Mouse (Mus musculus) 3134 (cell line): ENCODE measurements around the gene Ranbp3.

Experiments used
- DNase-seq: peaks from one replicate; pipeline ENCODE4 v3.0.0-alpha.2; 2011; ENCODE audit warnings: low spot score; ENCODE audit not compliant: insufficient read length; ENCODE audit errors: extremely low read depth

Gene Ranbp3

DNA sequence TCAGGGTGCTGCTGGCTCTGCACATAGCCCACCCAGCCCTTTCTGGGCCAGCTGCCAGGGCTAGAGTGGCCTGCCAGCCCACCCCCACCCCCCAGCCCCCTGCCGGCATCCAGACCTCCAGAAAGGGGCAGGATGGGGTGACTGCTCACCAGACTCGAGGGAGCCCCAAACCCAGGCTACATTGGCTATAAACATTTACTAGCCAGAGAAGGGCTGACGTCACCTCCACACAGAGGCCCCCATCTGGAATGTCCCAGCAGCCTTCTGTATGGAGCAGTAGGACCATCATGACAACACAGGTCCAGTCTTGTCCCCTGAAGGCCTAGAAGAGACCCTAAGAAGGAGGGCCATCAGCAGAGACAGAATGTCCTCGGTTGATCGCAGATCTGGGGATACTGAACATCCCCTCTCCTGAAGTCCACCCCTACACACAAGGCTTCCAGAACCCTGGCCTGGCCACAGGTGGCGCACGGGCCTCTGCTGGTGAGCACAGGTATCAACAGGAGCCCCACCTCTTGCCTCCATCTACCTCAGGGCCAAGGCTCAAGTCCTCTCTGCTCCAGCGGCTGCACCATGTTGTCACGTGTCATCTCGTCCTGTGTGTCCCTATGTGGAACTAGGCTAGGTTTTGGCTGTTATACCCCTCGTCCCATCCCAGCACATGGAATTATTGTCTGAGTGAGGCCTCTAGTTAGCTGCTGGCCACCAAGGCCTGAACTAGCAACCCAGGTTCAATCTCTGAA, 50.5 kb downstream of the Ranbp3 start:
- DNase-seq = no peak

DNA sequence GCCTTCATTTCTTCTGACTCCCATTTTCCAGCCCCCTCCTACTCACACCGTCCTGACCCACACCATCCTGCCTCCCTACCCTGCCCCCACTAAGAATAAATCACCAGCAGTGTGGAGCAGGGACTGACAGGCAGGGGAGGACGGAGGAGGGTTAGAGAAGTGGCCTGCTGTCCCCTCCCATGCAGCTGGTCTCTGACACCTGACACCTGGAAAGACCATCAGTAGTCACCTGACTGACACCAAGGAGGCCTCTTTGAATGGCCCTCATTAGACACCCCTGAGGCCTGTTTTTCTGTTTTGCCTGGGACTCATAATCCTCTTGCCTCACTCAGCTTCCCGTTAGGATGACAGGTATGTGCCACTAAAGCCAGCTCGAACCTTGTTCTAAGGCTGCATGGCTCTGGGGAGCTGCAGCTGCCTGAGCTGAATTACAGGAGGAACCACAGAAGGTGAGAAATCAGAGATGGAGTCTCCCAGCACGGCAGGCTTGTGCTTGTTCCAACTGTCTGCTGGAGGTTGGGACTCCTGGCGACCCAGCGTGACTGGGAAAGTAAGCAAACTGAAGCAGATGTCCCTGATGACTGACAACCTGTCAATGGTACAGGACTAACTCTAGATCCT, 54.0 kb downstream of the Ranbp3 start:
- no peak for DNase-seq

DNA sequence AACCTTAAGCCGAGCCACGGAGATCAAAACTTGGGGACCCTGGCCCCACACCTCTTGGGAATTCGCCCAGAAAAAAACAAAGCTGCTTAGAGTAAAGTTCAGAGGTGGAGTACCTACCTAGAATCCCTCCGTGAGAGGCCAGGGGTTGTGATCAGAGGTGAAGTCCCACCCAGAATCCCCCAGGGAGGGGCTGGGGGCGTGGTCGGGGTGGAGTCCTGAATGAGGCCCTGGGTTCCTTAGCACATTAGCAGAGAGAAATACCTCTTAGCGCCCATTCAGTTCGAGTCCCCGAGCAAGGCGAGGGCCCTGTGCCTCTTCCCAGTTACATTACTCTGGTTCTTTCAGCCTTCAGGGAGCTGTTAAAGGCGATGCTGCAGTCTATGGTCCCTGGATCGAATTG, 54.6 kb downstream of the Ranbp3 start:
- no peak for DNase-seq

DNA sequence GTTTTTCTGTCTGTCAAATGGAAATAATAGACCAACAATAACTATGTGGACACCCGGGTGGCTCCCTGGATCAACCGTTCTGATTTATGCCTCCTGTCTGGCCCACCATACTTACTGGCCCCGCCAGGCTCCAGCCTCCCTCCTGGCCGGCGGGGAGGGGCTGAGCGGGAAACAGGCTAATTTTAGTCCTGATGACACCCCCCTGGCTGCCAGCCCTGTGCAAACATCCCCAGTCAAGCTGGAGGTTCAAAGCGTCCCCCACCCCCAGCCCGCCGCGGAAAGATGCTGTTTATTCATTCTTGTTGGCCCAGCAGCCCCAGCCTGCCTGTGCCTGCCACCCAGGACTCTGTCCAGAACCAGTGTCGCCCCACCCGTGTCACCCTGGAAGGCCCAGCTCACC, 55.0 kb downstream of the Ranbp3 start:
- DNase-seq = no peak

DNA sequence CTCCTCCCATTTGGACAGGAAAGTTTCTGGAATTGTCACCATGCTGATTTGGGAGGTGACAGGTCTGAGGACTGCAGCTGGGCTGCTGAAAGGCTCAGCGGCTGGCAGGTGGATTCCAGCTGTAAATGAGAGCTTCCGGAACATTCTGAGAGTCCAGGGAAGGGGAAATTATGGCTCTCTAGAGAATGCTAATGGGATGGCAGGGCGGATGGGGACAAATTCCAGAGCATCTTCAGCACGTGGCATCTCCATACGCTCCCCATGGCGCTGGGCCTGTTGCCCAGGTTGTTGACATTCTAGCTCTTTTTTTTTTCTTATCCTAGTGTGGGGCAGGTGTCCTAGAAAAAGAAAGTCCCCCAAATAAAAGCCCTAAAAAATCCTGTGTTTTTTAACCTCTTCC, 56.1 kb downstream of the Ranbp3 start:
- no peak for DNase-seq

GRCm38 (mm10) chr17:56729656-56730055, 56.6 kb downstream of the Ranbp3 start:
- DNase-seq = no peak

DNA sequence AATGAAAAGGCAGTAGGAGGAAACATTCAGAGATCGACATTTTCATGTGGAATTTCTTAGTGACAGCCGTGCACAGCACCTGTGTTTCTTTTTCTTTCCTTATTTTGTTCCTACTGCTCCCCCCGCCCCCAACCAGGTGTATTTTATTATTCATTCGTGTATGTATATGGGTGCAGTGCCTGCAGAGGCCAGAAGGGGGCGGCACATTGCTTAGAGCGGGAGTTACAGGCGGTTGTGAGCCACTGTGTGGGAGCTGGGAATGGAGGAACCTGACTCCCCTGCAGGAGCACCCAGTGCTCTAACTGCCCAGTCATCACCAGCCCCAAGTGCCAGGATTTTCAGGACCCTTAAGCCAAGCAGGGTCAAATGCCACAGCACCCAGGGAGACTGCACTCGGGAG, 63.4 kb downstream of the Ranbp3 start:
- DNase-seq = no peak

DNA sequence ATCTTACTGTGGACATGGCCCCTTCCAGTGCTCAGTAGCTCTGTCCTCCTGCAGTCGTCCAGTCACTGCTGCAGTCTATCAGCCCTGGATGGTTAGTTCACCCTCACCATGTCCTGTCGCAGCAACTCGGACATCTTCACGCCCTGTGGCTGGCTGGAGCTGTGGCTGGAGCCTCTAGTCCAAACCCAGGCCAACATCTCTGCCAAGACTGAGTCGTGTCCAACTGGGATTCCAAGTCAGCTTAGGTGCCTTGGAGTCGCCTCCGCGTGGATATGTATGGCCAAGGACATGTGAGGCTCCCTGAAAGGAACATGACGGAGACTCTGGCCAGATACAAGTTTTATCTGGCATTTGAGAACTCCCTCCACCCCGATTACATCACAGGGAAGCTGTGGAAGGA, 65.1 kb downstream of the Ranbp3 start:
- DNase-seq = no peak

DNA sequence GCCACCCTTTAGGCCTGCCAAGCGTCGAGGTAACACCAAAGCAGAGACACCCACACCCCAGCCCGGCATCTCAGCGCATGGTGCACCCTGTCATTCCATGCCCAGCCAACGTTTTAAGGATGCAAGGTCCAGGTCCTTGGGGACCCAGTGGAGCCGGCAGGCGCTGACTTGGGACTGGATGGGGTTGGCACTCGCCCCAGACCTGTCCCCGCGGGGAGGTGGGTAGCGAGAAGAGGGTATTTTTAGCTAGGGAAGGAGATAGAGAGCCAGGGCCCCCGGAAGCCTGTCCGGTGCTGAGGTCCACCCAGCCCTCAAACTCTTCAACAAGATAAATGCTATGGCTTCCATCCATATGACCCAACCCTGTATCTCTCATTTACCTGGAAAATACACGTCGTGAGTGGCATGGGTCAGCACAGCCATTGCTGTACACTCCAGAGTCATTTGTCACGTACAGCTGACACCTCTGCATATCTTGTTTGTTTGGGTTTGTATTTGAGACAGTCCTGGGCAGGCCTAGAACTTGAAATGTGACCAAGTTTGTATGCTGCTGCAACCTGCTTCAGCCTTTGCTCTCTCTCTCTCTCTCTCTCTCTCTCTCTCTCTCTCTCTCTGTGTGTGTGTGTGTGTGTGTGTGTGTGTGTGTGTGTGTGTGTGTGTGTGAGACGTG, 67.2 kb downstream of the Ranbp3 start:
- DNase-seq = no peak

DNA sequence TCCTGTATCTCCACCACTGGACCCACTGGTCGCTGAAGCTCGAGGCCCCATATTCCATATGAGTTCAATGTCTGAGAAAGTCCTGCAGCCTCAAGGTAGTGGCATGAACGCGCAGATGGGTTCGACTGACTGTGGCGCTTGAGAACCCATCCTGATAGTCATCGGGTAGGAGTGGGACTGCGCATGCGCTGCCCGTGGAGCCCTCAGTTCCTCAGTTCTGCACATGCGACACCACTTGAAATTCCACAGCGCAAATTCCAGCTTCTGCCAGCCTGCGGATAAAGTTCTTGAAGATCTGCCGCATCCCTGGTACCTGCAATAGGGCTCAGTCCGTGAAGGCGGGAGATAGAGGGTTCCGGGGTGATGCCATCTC, 67.7 kb downstream of the Ranbp3 start:
- no peak for DNase-seq

GRCm38 (mm10) chr17:56744173-56744572, 71.1 kb downstream of the Ranbp3 start:
- DNase-seq = no peak

- DNase-seq = no peak
Observed at GRCm38 (mm10) chr17:56751404-56752072, 78.4 kb downstream of the Ranbp3 start.

DNA sequence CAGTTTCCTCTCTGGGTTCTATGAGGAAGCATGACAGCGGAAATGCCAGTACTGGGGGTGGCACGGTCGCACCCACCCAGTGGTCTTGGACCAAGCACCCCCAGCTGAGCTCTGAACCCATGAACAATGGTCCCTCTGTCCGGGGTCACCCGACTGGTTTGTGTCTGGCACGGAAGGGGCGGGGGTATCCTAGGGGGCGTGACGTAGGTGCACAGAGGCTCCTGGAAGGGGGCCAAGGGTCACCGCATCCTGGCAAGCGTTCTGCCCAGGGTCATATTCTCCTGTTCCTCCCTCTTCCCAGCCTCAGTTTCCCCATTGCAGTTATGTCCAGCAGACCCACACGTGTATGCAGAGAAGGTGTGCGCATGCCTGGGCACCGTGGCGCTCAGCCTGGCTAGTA, 80.4 kb downstream of the Ranbp3 start:
- DNase-seq = no peak

GRCm38 (mm10) chr17:56754271-56755185, 81.4 kb downstream of the Ranbp3 start:
- no peak for DNase-seq

- no peak for DNase-seq
Observed at GRCm38 (mm10) chr17:56756703-56757399, 83.8 kb downstream of the Ranbp3 start.

GRCm38 (mm10) chr17:56757416-56758123, 84.5 kb downstream of the Ranbp3 start, which contains the start of gene Nrtn:
TSS of gene Nrtn (minus strand) at chr17:56757530.
- DNase-seq = no peak

GRCm38 (mm10) chr17:56758132-56758531, 85.0 kb downstream of the Ranbp3 start:
- no peak for DNase-seq

GRCm38 (mm10) chr17:56759261-56759660, 86.2 kb downstream of the Ranbp3 start:
- no peak for DNase-seq

- DNase-seq = no peak
Observed at GRCm38 (mm10) chr17:56761077-56761476, 88.0 kb downstream of the Ranbp3 start.
